Mouse (Mus musculus): ENCODE results near the gene Tprkb. TPM values are rescaled to one million over a fixed set of nuclear protein-coding genes. Genes with fewer than 3 reads are reported as not detected.
A peak's percentile ranks its signal among the peaks of the same experiment; 100 is the strongest.
"Not testable (repeated sequence)": the region's sequence is repeated elsewhere in the genome, so short reads cannot be mapped to it uniquely, and the experiment has no call there.

Gene Tprkb
- polyA plus RNA-seq, 1 experiment from 2014 or later = 61.3 TPM

DNA sequence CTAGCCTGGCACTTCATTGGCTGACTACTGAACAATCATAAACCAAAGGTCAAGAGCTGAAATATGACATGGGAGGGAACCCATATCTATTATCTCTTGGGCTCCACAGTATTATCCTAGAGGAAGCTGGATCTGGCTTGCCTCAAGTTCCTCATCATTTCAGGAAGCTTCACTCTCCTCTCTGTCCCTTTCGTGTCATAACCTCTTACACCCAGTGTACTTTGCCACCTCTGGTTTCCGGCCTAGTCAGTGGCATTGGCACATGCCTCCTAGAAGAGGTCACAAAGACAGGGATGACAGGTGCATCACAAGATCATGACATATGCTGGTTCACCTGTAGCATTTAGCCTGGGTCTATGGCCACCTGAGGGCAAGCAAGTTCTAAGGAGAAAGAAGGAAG is 9.4 kb upstream of the Tprkb start:
- Histone ChIP-seq H3K9me3 (ENCODE audit: control insufficient read depth) (no peaks in the 10 kb centered on the region), H3K36me3 (ENCODE audit: control insufficient read depth, insufficient read depth) (no peaks in the 10 kb centered on the region), H3K9ac (ENCODE audit: low read depth, low read length) (no peak overlapping the region), H3K4me3 (ENCODE audit: low read depth, low read length) (no peak overlapping the region), H3K4me1 (replicated peaks; ENCODE audit: control insufficient read depth, insufficient read depth, low read length) (no peaks in the 10 kb centered on the region), H3K4me2 (replicated peaks; ENCODE audit: low read depth) (no peak overlapping the region), H3K27ac (ENCODE audit: low read depth, low read length) (peak overlapping the region; percentile 62; the same call in 1 of the 2 replicates), H3K27me3 (replicated peaks; ENCODE audit: control insufficient read depth, insufficient read depth, low read length) (no peaks in the 10 kb centered on the region)
- peak; percentile 73 for ATAC-seq
- no peak for TF ChIP-seq CTCF (IDR thresholded peaks at IDR 0.05; ENCODE audit: low read depth)
- 45% methylated on average over 2 of the region's 2 CpGs for WGBS

GRCm38 (mm10) chr6:85904642-85905061 is 7.0 kb upstream of the Tprkb start, which contains the start of gene Nat8f4:
TSS of gene Nat8f4 (minus strand) at chr6:85904884.
- Histone ChIP-seq H3K27ac (ENCODE audit: low read depth, low read length) (peak within 1 kb of the TSS; percentile 50; the same call in 1 of the 2 replicates), H3K4me3 (ENCODE audit: low read depth, low read length) (peak within 1 kb of the TSS; percentile 30), H3K4me2 (replicated peaks; ENCODE audit: low read depth) (peak within 1 kb of the TSS; percentile 53)
- H3K9me3 ChIP-seq (ENCODE audit: control insufficient read depth); H3K4me1 ChIP-seq (replicated peaks; ENCODE audit: control insufficient read depth, insufficient read depth, low read length); H3K9ac ChIP-seq (ENCODE audit: low read depth, low read length); H3K36me3 ChIP-seq (ENCODE audit: control insufficient read depth, insufficient read depth); H3K27me3 ChIP-seq (replicated peaks; ENCODE audit: control insufficient read depth, insufficient read depth, low read length): not testable (repeated sequence)
- WGBS = 14% methylated on average over 20 of the region's 20 CpGs
- peak; percentile 91 for TF ChIP-seq CTCF (IDR thresholded peaks at IDR 0.05; ENCODE audit: low read depth)
- peak; percentile 63 for ATAC-seq

GRCm38 (mm10) chr6:85906911-85907351 is 4.7 kb upstream of the Tprkb start:
- not testable (repeated sequence) for H3K27me3 ChIP-seq (replicated peaks; ENCODE audit: control insufficient read depth, insufficient read depth, low read length); H3K4me2 ChIP-seq (replicated peaks; ENCODE audit: low read depth); H3K4me3 ChIP-seq (ENCODE audit: low read depth, low read length); ATAC-seq; H3K4me1 ChIP-seq (replicated peaks; ENCODE audit: control insufficient read depth, insufficient read depth, low read length); H3K36me3 ChIP-seq (ENCODE audit: control insufficient read depth, insufficient read depth); H3K9me3 ChIP-seq (ENCODE audit: control insufficient read depth); H3K9ac ChIP-seq (ENCODE audit: low read depth, low read length); H3K27ac ChIP-seq (ENCODE audit: low read depth, low read length)
- WGBS = 66% methylated on average over 2 of the region's 2 CpGs

- Histone ChIP-seq H3K36me3 (ENCODE audit: control insufficient read depth, insufficient read depth) (no peaks in the 10 kb centered on the region), H3K9ac (ENCODE audit: low read depth, low read length) (no peak overlapping the region), H3K27me3 (replicated peaks; ENCODE audit: control insufficient read depth, insufficient read depth, low read length) (no peaks in the 10 kb centered on the region), H3K27ac (ENCODE audit: low read depth, low read length) (no peak overlapping the region), H3K4me1 (replicated peaks; ENCODE audit: control insufficient read depth, insufficient read depth, low read length) (no peaks in the 10 kb centered on the region), H3K9me3 (ENCODE audit: control insufficient read depth) (no peaks in the 10 kb centered on the region), H3K4me2 (replicated peaks; ENCODE audit: low read depth) (no peak overlapping the region), H3K4me3 (ENCODE audit: low read depth, low read length) (no peak overlapping the region)
- no peak for ATAC-seq
- no peak for TF ChIP-seq CTCF (IDR thresholded peaks at IDR 0.05; ENCODE audit: low read depth)
- 51% methylated on average over 3 of the region's 3 CpGs for WGBS
These were observed 3.3 kb upstream of the Tprkb start for GRCm38 (mm10) chr6:85908341-85908740.

- Histone ChIP-seq H3K9ac (ENCODE audit: low read depth, low read length) (no peak overlapping the region), H3K4me1 (replicated peaks; ENCODE audit: control insufficient read depth, insufficient read depth, low read length) (0 out of 2 replicates have a peak, but pooled peaks cover 2% of the 10 kb centered on the region), H3K4me3 (ENCODE audit: low read depth, low read length) (no peak overlapping the region), H3K4me2 (replicated peaks; ENCODE audit: low read depth) (no peak overlapping the region), H3K27ac (ENCODE audit: low read depth, low read length) (no peak overlapping the region), H3K27me3 (replicated peaks; ENCODE audit: control insufficient read depth, insufficient read depth, low read length) (no peaks in the 10 kb centered on the region), H3K36me3 (ENCODE audit: control insufficient read depth, insufficient read depth) (no peaks in the 10 kb centered on the region), H3K9me3 (ENCODE audit: control insufficient read depth) (no peaks in the 10 kb centered on the region)
- 94% methylated on average over 1 of the region's 1 CpGs for WGBS
- no peak for ATAC-seq
- no peak for TF ChIP-seq CTCF (IDR thresholded peaks at IDR 0.05; ENCODE audit: low read depth)
These were observed 2.0 kb upstream of the Tprkb start for GRCm38 (mm10) chr6:85909704-85910103.

GRCm38 (mm10) chr6:85915141-85915538 is 3.5 kb downstream of the Tprkb start:
- WGBS = 3% methylated on average over 11 of the region's 11 CpGs
- peak overlapping the region; percentile 74 for H3K4me2 ChIP-seq (replicated peaks; ENCODE audit: low read depth)
- TF ChIP-seq CTCF (IDR thresholded peaks at IDR 0.05; ENCODE audit: low read depth) = no peak
- no peaks in the 10 kb centered on the region for H3K27me3 ChIP-seq (replicated peaks; ENCODE audit: control insufficient read depth, insufficient read depth, low read length)
- H3K27ac ChIP-seq (ENCODE audit: low read depth, low read length) = peak overlapping the region; percentile 89
- H3K36me3 ChIP-seq (ENCODE audit: control insufficient read depth, insufficient read depth) = no peaks in the 10 kb centered on the region
- H3K9me3 ChIP-seq (ENCODE audit: control insufficient read depth) = no peaks in the 10 kb centered on the region
- peak overlapping the region; percentile 58 for H3K9ac ChIP-seq (ENCODE audit: low read depth, low read length)
- ATAC-seq = no peak
- 0 out of 2 replicates have a peak, but pooled peaks cover 2% of the 10 kb centered on the region for H3K4me1 ChIP-seq (replicated peaks; ENCODE audit: control insufficient read depth, insufficient read depth, low read length)
- H3K4me3 ChIP-seq (ENCODE audit: low read depth, low read length) = peak overlapping the region; percentile 65
